Mouse (Mus musculus) lung, postnatal 0 days (tissue): Measurements from ENCODE around the gene S1pr4.

ENCODE experiments used
- CTCF ChIP-seq: IDR thresholded peaks from 2 replicates; pipeline ENCODE4 v1.5.1; 2016; ENCODE audit warnings: antibody characterized with exemption, mild to moderate bottlenecking
- EP300 ChIP-seq: IDR thresholded peaks from 2 replicates; pipeline ENCODE4 v1.6.1; 2016; ENCODE audit warnings: antibody characterized with exemption, mild to moderate bottlenecking, control low read depth

DNA sequence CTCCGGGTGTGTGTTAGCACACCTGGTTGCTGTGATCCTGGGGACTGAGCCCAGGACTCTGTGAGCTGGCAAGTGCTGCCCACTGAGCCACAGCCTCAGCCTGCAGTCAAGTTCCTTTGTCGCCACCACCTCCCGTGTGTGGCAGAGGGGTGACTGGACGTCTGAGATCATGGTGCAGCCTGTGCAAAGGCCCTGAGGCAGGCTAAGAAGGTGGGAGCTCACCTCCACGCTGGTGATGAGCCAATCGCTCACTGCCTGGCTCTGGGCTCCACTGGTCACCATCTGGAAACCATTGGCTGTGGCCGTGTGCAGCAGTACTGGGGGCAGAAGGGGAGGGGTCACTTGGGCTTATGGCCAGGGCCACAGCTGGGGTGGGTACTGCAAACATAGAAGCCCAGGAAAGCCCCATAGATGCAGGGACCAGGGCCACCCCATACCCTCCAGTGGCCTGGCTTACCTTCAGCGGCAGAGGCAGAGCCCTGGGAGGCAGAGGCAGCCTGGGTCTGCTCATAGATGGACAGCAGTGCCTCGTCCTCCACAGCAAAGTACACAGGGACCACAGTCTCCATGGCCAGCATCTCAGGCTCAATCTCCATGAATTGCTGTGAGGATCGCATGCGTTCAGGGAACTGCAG is 7.2 kb downstream of the S1pr4 start:
- TF ChIP-seq EP300 (no peak), CTCF (no peak)
